Mouse (Mus musculus) testis, postnatal 14 days (tissue): ENCODE data around the gene Tgif2.
"Not testable (repeated sequence)": the region's sequence is repeated elsewhere in the genome, so short reads cannot be mapped to it uniquely, and the experiment has no call there.

Experiments
- DNase-seq: peaks from one replicate; pipeline ENCODE4 v3.0.0; 2021; ENCODE audit warnings: low spot score

Tgif2 gene

DNA sequence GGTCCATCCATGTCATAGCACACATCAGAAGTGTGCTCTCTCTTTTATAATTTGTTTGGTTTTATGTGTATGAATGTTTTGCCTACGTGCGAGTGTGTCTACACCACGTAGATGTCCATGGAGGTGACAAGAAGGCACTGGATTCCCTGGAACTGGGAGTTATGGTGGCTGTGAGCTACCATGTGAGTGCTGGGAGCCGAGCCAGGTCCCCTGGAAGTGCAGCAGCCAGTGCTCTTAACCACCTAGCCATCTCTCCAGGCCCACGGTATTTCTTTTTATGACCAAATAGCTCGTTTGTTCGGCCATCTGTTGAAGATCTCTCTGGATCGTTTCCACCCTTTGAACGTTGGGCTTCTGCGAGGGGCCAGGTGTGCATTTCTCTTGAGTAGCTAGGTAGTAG lies 3.5 kb downstream of the Tgif2 start:
- no peak for DNase-seq

DNA sequence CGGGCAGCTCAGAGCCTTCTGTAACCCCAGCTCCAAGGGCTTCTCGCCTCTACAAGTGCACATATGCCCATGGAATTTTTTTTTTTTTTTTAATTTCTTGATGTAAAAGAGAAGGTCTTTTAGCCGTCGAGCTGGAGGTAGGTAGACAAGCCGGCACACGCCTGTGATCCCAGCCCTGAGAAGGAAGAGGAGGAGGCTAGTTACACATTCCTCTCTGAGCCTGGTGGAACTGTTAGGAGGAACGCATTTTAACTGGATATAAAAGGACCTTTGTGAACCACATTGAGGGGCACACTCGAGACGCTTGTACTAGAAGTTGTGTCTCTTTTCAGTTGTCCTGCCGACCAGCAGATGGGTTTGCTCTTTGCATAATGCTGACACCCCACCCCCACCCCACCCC lies 4.9 kb downstream of the Tgif2 start:
- no peak for DNase-seq

DNA sequence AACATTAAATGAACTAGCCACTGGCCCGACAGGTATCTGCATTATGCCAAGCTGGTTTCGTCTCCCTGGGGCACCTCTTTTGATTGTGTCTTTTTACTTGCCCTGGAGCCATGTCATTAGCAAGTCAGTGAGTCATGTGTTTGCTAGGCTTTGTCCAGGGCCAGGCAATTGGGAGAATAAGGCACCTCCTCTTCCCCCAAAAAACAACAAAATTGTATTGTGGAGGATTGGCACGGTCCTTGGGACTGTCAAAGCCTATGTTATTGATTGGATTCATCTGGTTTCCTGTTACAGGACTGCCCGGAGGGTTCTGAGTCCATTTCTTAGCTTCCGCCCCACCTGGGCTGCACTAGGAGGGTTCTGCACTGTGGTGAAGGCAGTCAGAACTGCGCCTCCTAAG lies 7.8 kb downstream of the Tgif2 start:
- DNase-seq = no peak

DNA sequence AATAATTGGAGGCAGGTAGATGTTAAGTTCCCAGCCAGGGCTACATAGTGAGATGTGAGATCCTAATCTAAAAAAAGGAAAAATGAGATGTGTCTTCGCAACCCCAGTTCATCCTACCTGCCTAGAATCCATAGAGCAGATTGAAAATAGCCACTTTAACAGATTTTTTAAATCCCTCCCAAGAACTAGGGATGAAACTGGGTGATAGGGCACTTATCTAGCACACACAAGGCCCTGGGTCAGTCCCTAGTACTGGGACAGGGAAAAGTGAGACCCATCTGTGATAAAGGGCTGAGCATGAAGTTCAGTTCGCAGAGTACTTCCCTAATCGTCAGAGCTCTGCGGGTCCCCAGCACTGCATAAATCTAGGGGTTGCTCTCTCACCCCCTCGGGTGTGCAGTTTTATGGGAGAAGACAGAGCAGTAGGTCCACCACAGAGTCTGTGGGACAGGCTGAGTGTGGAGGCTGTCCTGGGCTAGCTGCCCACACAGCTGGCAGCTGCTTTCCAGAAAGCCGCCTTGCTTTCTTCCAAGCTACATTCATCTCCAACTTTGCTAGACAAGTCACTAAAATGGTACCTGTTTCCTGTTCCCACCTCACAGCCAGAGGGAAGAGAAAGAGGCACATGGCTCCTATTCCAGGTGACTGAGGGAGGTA lies 8.8 kb downstream of the Tgif2 start:
- DNase-seq = no peak

DNA sequence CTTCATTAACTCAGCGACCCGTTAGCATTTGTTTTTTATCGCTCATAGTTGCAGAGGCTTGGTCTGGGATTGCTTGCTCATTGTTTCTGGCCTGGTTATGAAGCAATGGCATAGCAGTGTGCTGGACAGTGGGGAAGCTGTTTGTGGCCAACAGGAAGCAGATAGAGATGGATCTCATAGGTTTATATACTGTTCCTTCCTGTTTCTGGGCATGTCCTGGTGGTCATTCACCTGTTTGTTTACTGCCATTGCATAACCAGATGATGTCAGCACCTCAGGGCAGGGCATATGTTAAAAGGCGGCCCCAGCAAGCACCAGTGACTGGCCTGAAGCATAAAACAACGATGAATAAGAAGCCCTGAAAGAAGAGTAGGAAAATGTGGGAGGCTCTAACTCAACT lies 10.7 kb downstream of the Tgif2 start:
- no peak for DNase-seq

DNA sequence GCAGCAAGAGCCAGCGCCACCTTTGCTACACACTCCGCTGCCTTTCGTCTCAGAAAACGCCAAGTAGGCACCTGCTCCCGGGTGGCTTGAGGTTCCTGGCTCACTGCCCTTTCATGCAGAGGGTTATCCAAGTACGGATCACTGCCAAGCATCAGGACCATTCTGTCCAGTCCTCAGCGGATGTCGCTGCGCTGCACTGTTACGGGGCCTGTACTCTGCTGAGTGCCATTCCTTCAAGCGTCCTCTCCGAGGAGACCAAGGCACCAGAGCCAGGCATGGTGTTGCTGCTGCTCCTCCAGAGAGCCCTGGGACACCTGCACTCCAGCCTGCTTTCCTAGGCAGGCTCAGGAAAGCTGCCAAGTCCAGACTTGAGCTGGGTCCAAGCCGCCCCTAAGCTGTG lies 13.8 kb downstream of the Tgif2 start:
- not testable (repeated sequence) for DNase-seq

DNA sequence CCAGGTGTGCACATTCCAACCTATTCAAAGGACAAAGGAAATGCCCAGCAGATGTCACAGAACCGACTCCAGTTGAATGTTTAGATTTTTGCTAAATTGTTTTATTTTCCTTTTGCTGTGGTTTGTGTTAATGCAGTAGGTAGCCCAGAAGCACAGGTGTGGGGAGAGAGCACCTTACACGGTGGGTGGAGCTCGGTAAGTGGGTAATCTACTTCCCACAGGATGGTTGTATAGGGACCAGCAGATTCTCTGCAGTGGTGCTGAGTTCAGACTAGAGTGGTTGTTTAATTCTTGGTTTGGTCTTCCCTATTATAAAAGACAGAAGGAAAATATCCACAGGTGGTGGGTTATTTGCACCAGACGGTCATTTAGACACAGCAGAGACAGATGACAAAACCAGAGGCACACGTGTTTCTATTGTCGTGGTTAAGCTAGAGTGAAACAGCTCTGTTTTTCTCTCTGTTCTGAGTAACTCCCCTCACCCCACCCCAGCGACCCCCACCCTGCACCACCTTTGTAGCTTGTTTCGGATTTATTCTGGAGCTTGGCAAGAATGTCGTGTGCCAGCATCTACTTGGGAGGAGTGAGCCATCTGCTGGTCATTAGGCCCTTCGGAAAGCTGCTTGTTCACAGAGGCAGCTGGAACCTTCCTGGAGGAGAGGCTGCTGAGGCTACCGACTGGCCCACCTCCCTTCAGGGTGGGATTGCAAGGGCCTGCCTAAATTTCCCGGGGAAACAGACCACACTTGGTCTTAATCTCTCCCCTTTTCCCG lies 14.4 kb downstream of the Tgif2 start:
- not testable (repeated sequence) for DNase-seq

DNA sequence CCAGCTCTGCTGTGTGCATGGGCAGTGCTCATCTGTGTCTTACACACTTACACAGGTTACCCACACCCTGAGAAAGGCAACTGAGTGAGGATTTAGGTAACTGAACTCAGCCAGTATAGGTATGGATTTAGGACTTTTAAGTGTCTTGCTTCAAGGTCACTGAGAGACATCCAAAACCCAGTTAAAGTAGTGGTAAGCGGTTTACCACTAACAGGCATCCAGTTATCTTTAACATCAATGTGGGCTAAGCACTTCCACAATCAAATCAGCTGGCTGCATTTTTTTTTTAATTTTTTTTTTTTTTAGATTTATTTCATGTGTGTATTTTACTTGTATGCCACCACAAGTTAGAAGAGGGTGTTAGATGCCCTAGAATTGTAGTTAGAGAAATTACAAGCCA lies 16.5 kb downstream of the Tgif2 start:
- no peak for DNase-seq

DNA sequence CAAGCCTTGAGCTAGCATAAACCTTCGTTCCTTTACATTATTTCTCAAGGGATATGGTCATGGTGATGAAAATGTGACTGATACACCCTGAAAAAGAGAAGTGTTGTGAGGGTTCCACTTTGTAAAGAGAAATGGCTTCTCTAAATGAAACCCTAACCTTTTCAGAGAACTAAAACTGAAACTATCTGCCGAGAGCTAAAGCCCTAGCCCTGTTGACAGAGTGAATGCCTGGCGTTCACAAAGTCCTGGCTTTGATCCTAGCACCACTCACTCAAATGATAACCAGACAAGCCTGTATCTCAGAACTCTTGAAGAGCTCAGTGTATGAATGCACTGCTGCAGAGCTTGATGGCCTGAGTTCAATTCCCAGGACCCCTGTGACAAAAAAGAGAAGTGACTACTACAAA lies 17.6 kb downstream of the Tgif2 start:
- DNase-seq = no peak

DNA sequence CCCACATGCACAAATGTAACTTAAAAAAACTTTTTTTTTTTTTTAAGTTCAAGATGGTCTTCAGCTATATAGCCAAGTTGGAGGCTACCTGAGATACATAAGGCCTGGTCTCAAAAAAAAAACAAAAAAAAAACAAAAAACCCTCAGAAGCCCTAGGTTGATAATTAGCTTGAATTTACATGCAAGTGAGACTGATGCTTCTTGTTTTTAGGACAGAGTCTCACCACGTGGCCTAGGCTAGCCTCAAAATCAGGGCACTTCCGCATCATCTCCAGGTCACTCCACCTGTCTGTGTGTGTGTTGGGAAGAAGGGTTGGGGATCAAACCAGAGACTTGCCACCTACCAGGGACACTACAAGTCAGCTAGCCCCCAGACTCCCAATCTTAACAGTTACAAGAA lies 18.0 kb downstream of the Tgif2 start, which contains the start of gene 4930518I15Rik:
Gene 4930518I15Rik (minus strand): TSS at position 112 of the 400 bp plus-strand sequence.
- no peak for DNase-seq

DNA sequence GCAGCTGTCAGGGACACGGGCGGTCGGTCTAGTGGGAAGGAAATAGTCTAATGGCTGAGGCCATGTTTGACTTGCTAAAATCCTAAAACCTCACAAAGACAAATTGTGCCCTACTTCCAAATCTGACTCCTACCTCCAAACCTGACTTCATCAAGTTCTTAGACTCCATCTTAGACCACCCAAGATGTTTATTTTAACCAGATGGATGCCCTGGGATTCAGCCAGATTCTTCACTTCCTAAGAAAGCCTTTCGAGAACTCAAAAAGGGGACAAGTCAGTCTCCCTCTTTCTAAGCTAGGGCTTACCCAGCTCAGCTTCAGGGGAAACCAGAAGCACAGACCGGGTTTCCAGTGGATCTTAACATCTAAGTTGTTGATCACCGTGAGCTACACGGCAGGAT lies 18.9 kb downstream of the Tgif2 start:
- DNase-seq = no peak

DNA sequence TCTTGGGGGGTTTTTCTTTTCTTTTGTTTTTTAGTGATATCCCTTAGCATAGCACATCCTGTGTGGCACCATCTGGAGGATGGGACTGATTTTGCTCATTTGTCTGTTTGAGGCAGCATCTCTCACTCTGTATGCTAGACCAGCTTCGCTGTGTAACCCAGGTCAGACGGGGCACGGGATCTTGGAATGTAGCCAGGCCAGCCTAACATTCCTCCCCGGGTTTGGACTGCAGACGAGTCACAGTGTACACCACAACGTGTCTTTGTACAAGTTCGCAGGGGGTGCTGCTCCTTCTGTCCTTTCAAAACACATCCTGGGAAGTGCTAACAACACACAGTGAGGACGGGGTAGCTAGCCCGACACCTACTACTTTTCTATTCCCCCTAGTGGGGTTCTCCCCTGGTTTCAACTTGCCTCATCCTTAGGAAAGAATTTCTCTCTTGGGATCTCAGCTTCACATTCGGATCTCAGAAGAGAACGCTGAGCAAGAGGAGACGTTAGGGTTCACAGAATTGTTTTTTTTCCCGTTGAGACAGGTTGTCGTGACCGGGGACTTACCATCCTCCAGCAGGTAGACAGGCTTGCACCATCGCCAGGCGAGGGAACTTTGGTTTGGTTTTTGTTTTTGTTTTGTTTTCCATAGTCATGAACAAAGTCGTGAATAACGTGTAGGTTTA lies 22.4 kb downstream of the Tgif2 start:
- peak; percentile 30 for DNase-seq

DNA sequence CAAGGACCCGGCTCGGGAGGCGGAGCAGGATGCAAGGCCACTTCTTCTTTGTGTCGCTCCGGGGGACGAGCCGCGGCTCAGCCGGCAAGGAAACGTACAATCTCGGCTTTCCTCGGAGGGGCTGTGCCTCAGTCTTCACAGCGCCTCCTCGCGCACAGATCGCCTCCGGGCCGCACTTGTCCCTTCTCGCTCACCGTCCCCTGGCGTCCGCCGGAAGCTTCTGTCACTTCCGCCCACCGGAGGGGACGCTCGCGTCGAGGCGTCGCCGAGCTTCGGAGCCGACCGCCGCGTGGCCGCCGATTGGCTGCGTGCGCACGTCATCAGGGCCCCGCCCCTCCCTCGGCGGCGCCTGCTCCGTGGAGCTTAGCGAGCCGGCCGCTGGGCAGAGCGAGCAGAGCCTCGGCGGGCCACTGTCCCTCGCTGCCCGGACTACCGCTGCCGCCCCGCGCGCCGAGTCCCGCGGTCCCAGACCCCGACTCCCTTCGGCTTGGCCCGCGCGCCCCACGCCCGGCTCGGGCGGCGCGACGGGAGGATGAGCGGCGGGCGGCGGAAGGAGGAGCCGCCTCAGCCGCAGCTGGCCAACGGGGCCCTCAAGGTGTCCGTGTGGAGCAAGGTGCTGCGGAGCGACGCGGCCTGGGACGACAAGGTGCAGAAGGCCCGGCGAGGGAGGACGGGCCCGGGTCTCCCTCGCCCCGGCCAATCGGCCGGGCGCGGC lies 23.1 kb downstream of the Tgif2 start, which contains the start of gene Rab5if:
Gene Rab5if (plus strand): TSS at position 357 of the 715 bp plus-strand sequence.
- DNase-seq = peak; percentile 97

DNA sequence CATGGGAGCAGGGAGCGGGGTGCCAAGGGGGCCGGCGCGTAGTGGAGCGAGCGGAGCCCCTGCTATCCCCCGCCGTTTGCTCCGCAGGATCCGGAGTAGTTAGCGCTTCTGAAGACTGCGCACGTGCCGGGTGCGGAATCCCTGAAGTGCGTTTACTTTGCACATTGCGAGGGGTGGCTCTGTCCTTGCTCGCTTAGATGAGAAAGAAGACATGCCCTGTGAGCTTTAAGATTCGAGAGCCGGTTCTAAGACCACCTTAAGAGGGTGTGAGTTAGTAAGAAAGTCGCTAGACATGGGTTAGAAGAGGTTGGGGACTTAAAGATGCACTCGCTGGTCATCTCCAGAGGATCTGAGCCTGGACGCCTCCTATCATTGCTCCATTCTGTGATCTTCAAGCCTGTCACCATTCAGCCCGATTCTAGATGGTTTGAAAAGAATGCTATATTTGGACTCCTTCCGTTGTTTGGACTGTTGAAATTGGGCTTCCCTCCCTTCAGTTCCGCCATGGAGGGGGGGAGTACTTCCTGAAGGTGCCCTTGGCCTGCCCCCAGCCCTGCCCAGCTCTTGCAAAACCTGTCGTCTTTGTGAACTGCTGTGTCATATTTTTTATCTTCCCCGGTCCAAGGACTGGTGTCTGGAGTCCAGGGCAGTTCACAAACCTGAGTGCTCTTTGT lies 23.8 kb downstream of the Tgif2 start:
- DNase-seq = peak; percentile 47

DNA sequence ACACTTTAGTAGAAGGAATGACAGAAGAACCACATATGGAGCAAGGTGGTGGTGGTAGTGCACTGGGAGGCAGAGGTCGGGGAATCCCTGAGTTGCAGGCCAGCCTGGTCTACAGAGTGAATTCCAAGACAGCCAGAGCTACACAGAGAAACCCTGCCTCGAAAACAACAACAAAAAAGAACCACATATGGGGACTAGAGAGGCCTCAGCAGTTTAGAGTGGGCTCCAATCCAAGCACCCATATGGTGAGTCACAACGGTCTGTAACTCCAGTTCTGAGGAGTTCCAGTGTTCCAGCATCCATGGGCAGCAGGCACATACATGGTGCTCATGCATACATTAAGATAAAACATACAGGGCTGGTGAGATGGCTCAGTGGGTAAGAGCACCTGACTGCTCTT lies 24.7 kb downstream of the Tgif2 start:
- DNase-seq = no peak

DNA sequence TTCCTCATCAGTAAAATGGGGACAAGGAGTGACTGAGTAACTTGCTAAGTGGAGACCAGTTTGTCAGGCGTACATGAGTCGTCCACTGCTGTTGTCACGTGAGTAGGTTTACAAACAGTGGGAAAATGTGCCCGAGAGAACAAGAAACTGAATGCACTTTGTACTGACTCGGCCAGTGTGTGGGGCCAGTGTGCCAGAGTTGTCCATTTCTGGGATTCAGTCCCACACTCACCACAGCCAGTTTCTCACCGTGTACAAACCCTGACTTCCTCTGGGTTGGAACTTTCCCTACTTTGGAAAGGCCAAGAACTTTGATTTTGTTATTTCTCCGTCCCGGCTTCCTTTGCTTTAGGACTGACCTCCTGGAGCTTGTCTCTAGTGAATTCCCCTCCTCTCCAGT lies 29.2 kb downstream of the Tgif2 start:
- DNase-seq = no peak

DNA sequence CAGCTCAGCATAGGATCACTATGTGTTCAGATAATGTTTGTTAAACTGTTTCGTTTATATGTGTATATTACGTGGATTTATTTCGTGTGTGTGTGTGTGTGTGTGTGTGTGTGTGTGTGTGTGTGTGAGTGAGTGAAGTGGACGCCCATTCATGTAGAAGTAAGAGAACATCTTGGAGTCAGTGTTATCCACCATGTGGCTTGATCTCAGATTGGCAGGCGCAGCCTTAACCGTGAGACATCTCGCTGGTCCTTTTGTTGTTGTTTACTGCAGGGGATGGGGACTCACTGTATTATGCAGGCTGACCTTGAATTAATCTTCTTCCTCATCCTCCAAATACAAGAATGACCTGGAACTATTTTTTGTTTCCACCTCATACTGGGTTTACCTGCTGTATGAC lies 29.7 kb downstream of the Tgif2 start:
- no peak for DNase-seq

DNA sequence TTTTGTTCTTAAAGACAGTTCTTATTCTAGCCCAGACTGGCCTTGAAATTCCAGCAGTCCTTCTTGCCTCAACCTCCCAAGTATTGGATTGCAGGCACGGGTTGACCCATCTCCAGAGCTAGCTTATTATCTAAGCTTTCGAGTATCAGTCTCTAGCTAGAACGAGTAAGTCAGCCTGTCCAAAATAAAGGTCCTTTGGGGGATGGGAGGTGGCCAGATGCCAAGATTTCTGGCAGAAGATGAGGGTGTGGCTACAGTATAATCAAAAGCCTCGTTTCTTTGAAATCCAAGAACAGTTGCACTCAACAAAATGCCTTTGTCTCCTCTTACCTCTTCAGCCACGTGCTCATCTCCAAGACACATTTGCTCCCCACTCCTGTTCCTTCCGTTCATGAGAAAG lies 30.7 kb downstream of the Tgif2 start:
- DNase-seq = peak; percentile 56

DNA sequence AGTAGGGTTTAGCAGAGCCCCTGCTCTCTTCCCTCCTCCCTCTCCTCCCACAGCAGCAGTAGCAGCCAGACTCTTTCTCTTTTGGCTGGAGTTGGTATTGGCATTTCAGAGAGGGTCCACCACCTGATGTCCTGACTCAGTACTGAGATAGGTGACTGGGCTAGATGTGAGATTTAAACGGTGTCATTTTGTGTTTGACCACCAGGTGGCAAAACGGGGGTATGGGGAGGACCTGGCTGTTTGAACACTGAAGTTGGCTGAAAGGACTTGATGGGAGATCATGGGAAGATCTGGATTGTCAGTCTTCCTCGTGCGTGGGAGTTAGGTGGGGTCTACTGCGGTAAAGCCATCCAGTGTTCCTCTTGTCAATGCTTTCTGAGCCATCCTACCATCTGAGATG lies 33.8 kb downstream of the Tgif2 start:
- DNase-seq = no peak

DNA sequence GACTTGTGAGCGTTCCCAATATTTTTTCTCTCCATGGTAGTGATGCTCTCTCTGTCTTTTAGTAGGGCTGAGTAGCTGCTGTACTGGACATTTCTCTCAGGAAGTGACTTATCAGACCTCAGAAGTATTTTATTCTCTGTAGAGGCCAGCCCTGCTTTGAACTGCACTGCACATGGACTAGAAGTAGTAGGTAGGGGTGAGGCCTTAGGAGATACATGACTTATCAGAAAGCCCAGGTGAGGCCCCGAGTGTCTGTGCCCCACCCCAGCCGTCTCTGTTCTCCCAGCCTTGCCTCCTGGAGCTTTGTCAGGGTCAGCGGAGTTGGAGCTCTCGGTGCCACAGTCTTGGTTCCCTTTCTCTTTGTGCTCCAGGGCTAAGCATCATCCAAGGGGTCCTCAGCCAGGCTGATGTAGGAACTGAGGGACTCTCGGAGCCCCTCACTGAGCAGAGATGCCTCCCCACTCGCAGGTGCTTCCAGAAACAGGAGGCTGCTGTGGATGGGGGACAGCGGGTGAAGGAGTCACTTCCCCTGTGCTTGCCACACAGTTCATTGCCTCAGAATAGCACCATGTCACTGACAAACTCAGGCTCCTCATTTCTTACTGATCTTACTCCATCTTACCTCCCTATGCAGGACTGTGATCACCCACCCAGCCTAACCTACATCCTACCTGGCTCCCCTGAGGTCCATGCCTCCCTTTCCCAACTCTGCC lies 34.4 kb downstream of the Tgif2 start:
- DNase-seq = no peak
